Mouse (Mus musculus) stomach, postnatal 0 days (tissue): ENCODE measurements around the gene Cmip. TPM values are rescaled to one million over a fixed set of nuclear protein-coding genes. Genes with fewer than 3 reads are reported as not detected.

Experiments used
- ATAC-seq: fragments of 200-750 bp; cut with Nextera tagmentation; 2 replicates; pipeline ENCODE4 v1.8.0; 2017; ENCODE audit not compliant: low FRiP score, low TSS enrichment
- DNase-seq: peaks from one replicate; pipeline ENCODE4 v3.0.0-alpha.2; 2016; ENCODE audit warnings: low spot score
- H3K27ac ChIP-seq: fragments of 300-500 bp; sonication (generic); replicated peaks from 2 replicates; pipeline ENCODE4 v1.5.1; 2014; ENCODE audit warnings: mild to moderate bottlenecking, control low read depth
- H3K27me3 ChIP-seq: fragments of 300-500 bp; sonication (generic); 2 replicates; pipeline ENCODE4 v1.6.1; 2014; ENCODE audit warnings: low read length; ENCODE audit not compliant: control insufficient read depth, insufficient read depth
- H3K36me3 ChIP-seq: fragments of 300-500 bp; sonication (generic); 2 replicates; pipeline ENCODE4 v1.6.1; 2014; ENCODE audit warnings: low read length, mixed read lengths; ENCODE audit not compliant: control insufficient read depth, insufficient read depth
- H3K4me1 ChIP-seq: fragments of 300-500 bp; sonication (generic); replicated peaks from 2 replicates; pipeline ENCODE4 v1.6.1; 2014; ENCODE audit warnings: antibody characterized with exemption; ENCODE audit not compliant: control insufficient read depth, insufficient read depth
- H3K4me2 ChIP-seq: fragments of 300-500 bp; sonication (generic); replicated peaks from 2 replicates; pipeline ENCODE4 v1.6.1; 2014; ENCODE audit warnings: low read depth, mild to moderate bottlenecking, control low read depth, moderate library complexity
- H3K4me3 ChIP-seq: fragments of 300-500 bp; sonication (generic); 2 replicates; pipeline ENCODE4 v1.5.1; 2014; ENCODE audit warnings: low read depth, low read length, control low read depth
- H3K9ac ChIP-seq: fragments of 300-500 bp; sonication (generic); 2 replicates; pipeline ENCODE4 v1.6.1; 2014; ENCODE audit warnings: mild to moderate bottlenecking, low read length, control low read depth, mixed read lengths
- H3K9me3 ChIP-seq: fragments of 300-500 bp; sonication (generic); 2 replicates; pipeline ENCODE4 v1.6.1; 2016; ENCODE audit warnings: low read length; ENCODE audit not compliant: control insufficient read depth
- CTCF ChIP-seq: IDR thresholded peaks from 2 replicates; pipeline ENCODE4 v1.5.1; 2016; ENCODE audit warnings: antibody characterized with exemption, low read depth, mild to moderate bottlenecking, moderate library complexity
- EP300 ChIP-seq: optimal IDR thresholded peaks from 2 replicates; pipeline ENCODE3; 2016; ENCODE audit warnings: antibody characterized with exemption
- WGBS: fragments of 180-500 bp; shearing (Covaris S2); extraction: QIAGEN DNeasy Blood & Tissue Kit; methylation state at CpG from one replicate; pipeline ENCODE4 v1.1.7; 2014; 5-methylcytosine and 5-hydroxymethylcytosine counted together
- polyA plus RNA-seq: library from polyadenylated mRNA; unstranded; fragments of >200 nt; fragmentation: Nextera tagmentation; extraction: Ambion mirVana; gene quantifications from 2 replicates; pipeline ENCODE4 v1.2.1, GENCODE M21; 2015

Cmip gene
- polyA plus RNA-seq, 1 experiment from 2014 or later = 19.9 TPM

GRCm38 (mm10) chr8:117368781-117369180 lies 111.9 kb downstream of the Cmip start:
- no peaks in the 10 kb centered on the region for H3K27me3 ChIP-seq
- ATAC-seq = no peak
- no peaks in the 10 kb centered on the region for H3K36me3 ChIP-seq
- no peaks in the 10 kb centered on the region for H3K9me3 ChIP-seq
- H3K9ac ChIP-seq = no peak overlapping the region
- peak; percentile 42 for DNase-seq
- no peaks in the 10 kb centered on the region; the same call in 1 of the 2 replicates for H3K4me1 ChIP-seq
- no peak overlapping the region for H3K4me2 ChIP-seq
- WGBS = 31% methylated on average over 8 of the region's 8 CpGs
- 0 out of 2 replicates have a peak overlapping the region, but pooled peaks have one; percentile 18 for H3K27ac ChIP-seq
- no peak overlapping the region for H3K4me3 ChIP-seq
- TF ChIP-seq EP300 (no peak), CTCF (no peak)

DNA sequence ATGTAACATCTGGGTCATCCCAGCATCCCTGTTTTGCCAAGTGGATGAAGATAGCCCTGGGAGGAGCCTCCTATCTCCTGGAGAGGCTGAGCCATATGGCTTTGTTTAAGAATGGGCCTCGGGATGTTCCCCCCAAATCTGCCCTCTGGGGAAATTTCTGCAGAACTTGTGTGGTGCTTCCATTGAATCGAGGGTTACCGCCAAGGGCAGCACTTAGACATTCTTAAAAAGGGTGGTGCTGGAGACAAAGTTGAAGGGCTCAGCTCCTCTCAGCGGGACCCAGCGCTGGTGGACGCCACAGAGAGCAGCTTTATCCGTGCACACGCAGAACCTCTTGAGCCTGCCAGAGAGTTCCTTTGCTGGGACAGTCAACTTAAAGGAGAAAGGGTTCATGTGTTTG lies 113.1 kb downstream of the Cmip start:
- ATAC-seq = no peak
- H3K27ac ChIP-seq = no peak overlapping the region
- no peak overlapping the region for H3K4me3 ChIP-seq
- H3K4me2 ChIP-seq = no peak overlapping the region
- DNase-seq = no peak
- no peaks in the 10 kb centered on the region; the same call in 1 of the 2 replicates for H3K4me1 ChIP-seq
- no peaks in the 10 kb centered on the region for H3K27me3 ChIP-seq
- no peak overlapping the region for H3K9ac ChIP-seq
- H3K9me3 ChIP-seq = no peaks in the 10 kb centered on the region
- no peaks in the 10 kb centered on the region for H3K36me3 ChIP-seq
- 49% methylated on average over 8 of the region's 8 CpGs for WGBS
- TF ChIP-seq CTCF (no peak), EP300 (no peak)

DNA sequence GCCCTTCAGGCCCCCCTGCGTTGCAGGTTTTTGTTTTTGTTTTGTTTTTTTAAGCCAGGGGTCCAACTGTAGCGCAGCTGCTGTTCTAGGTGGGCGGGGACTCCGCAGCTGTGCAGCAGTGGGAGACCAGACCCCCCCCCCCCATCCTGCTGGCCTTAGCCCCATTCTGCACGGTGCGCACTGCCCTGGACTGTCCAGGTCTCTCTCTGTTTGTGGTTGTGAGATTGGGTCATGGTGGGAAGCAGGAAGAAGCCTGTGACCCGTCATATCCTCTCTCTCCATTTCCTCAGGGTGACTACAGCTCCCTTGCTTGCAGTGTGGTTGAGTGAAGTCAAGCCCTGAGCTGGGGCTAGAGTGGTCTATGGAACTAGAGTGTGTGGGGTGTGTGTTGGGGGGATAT lies 114.3 kb downstream of the Cmip start:
- TF ChIP-seq EP300 = no peak
- no peak for TF ChIP-seq CTCF
- no peaks in the 10 kb centered on the region; the same call in 1 of the 2 replicates for H3K4me1 ChIP-seq
- WGBS = 78% methylated on average over 7 of the region's 7 CpGs
- H3K4me3 ChIP-seq = no peak overlapping the region
- no peak overlapping the region for H3K27ac ChIP-seq
- no peaks in the 10 kb centered on the region for H3K9me3 ChIP-seq
- no peaks in the 10 kb centered on the region for H3K27me3 ChIP-seq
- H3K36me3 ChIP-seq = no peaks in the 10 kb centered on the region
- ATAC-seq (0 out of 2 replicates have a peak, but pooled peaks have one; percentile 10), DNase-seq (no peak)
- H3K4me2 ChIP-seq = no peak overlapping the region
- H3K9ac ChIP-seq = no peak overlapping the region

DNA sequence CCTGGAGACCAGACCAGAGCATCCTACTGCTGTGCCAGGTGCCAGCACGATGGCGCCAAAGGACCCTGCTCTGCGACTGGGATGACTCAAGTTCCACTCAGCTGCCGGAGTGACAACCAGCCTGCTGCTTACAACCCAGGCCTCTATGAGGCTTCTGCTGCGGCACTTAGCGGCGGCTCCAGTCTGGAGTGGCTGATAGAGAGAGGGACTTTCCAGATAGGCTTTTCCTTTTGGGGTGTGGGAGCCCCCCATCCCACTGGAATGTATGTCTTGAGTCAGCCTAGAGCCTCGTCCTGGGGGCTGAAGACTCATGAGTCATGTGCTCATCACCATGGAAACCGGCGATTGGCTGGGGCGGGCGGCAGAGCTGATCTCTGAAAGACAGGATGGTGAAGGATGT lies 115.2 kb downstream of the Cmip start:
- Histone ChIP-seq H3K4me2 (no peak overlapping the region), H3K4me3 (no peak overlapping the region), H3K9ac (no peak overlapping the region), H3K4me1 (no peaks in the 10 kb centered on the region; the same call in 1 of the 2 replicates), H3K9me3 (no peaks in the 10 kb centered on the region), H3K27me3 (no peaks in the 10 kb centered on the region), H3K36me3 (no peaks in the 10 kb centered on the region), H3K27ac (peak overlapping the region; percentile 56; the same call in 1 of the 2 replicates)
- ATAC-seq (no peak), DNase-seq (no peak)
- WGBS = 75% methylated on average over 12 of the region's 12 CpGs
- TF ChIP-seq EP300 = no peak
- no peak for TF ChIP-seq CTCF

- Histone ChIP-seq H3K4me2 (no peak overlapping the region), H3K36me3 (no peaks in the 10 kb centered on the region), H3K27ac (peak overlapping the region; percentile 56), H3K9ac (no peak overlapping the region), H3K4me3 (no peak overlapping the region), H3K9me3 (no peaks in the 10 kb centered on the region), H3K4me1 (no peaks in the 10 kb centered on the region; the same call in 1 of the 2 replicates), H3K27me3 (no peaks in the 10 kb centered on the region)
- DNase-seq (peak; percentile 51), ATAC-seq (peak; percentile 59)
- WGBS = 20% methylated on average over 11 of the region's 11 CpGs
- TF ChIP-seq CTCF (no peak), EP300 (no peak)
Observed at GRCm38 (mm10) chr8:117373001-117373428, 116.2 kb downstream of the Cmip start.

DNA sequence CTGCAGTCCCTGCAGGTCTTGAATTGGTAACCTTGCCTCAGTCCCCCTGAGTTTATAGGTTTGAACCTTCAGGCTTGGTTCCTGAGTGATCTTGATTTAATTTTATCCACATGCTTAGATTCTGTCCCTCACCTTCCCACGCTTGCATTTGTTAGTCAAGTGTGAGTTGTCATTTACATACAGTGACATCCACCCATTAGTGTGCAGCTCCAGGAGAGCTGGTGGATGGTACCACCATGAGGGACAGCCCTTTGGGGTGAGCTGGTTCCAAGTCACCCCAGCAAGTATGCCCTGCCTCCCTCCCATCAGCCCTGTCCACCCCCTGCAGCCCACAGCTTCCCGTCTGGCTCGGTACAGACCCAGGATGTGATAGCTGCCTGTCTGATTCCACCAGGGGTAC lies 117.2 kb downstream of the Cmip start:
- ATAC-seq = no peak
- H3K9ac ChIP-seq = no peak overlapping the region
- DNase-seq = no peak
- TF ChIP-seq CTCF (no peak), EP300 (no peak)
- H3K36me3 ChIP-seq = no peaks in the 10 kb centered on the region
- no peak overlapping the region for H3K27ac ChIP-seq
- 80% methylated on average over 3 of the region's 3 CpGs for WGBS
- no peaks in the 10 kb centered on the region for H3K27me3 ChIP-seq
- H3K4me2 ChIP-seq = no peak overlapping the region
- no peak overlapping the region for H3K4me3 ChIP-seq
- no peaks in the 10 kb centered on the region for H3K9me3 ChIP-seq
- no peaks in the 10 kb centered on the region; the same call in 1 of the 2 replicates for H3K4me1 ChIP-seq
